Mouse (Mus musculus) heart, embryonic 16.5 days (tissue): ENCODE results near the gene Klf12. TPM values are rescaled to one million over a fixed set of nuclear protein-coding genes. Genes with fewer than 3 reads are reported as not detected.

Experiments used
- ATAC-seq: fragments of 200-750 bp; cut with Nextera tagmentation; replicated peaks from 2 replicates; pipeline ENCODE4 v1.8.0; 2017; ENCODE audit warnings: moderate number of reproducible peaks; ENCODE audit not compliant: insufficient read depth, low FRiP score; ENCODE audit errors: extremely low read depth
- H3K27ac ChIP-seq: fragments of 300-500 bp; sonication (generic); 2 replicates; pipeline ENCODE4 v1.5.1; 2014; ENCODE audit warnings: mild to moderate bottlenecking, low read length, control low read depth, moderate library complexity
- H3K27me3 ChIP-seq: fragments of 300-500 bp; sonication (generic); 2 replicates; pipeline ENCODE4 v1.6.1; 2014; ENCODE audit warnings: low read length, mixed read lengths; ENCODE audit not compliant: control insufficient read depth, insufficient read depth
- H3K36me3 ChIP-seq: fragments of 300-500 bp; sonication (generic); 2 replicates; pipeline ENCODE4 v1.6.1; 2014; ENCODE audit not compliant: control insufficient read depth, insufficient read depth
- H3K4me1 ChIP-seq: fragments of 300-500 bp; sonication (generic); 2 replicates; pipeline ENCODE4 v1.6.1; 2014; ENCODE audit warnings: low read length, mixed read lengths; ENCODE audit not compliant: control insufficient read depth, insufficient read depth
- H3K4me2 ChIP-seq: fragments of 300-500 bp; sonication (generic); 2 replicates; pipeline ENCODE4 v1.6.1; 2014; ENCODE audit warnings: low read depth, mild to moderate bottlenecking, control low read depth, low read length
- H3K4me3 ChIP-seq: fragments of 300-500 bp; sonication (generic); 2 replicates; pipeline ENCODE4 v1.5.1; 2014; ENCODE audit warnings: mild to moderate bottlenecking, control low read depth, low read length
- H3K9ac ChIP-seq: fragments of 300-500 bp; sonication (generic); 2 replicates; pipeline ENCODE4 v1.6.1; 2014; ENCODE audit warnings: low read length, control low read depth
- H3K9me3 ChIP-seq: fragments of 300-500 bp; sonication (generic); replicated peaks from 2 replicates; pipeline ENCODE4 v1.6.1; 2016; ENCODE audit warnings: low read length; ENCODE audit not compliant: control insufficient read depth
- WGBS: fragments of 180-500 bp; shearing (Covaris S2); extraction: QIAGEN DNeasy Blood & Tissue Kit; methylation state at CpG from one replicate; pipeline ENCODE4 v1.1.7; 2014; 5-methylcytosine and 5-hydroxymethylcytosine counted together
- polyA plus RNA-seq: library from polyadenylated mRNA; unstranded; fragments of >200 nt; fragmentation: Nextera tagmentation; extraction: Ambion mirVana; gene quantifications from 2 replicates; pipeline ENCODE4 v1.2.1, GENCODE M21; 2015

Gene Klf12
- polyA plus RNA-seq: 5.9 and 6.3 TPM in 2 replicates

GRCm38 (mm10) chr14:100284119-100284860 lies at the start of gene Klf12:
Gene Klf12, minus strand, starts transcription at chr14:100284679.
- H3K9ac ChIP-seq: peak within 1 kb of the TSS; percentile 73
- peak within 1 kb of the TSS; percentile 81 for H3K4me3 ChIP-seq
- H3K4me1 ChIP-seq: peaks cover 13% of the 10 kb centered on the region; the same call in 1 of the 2 replicates
- H3K36me3 ChIP-seq: no peaks in the 10 kb centered on the region
- peak; percentile 80 for ATAC-seq
- H3K27me3 ChIP-seq: no peaks in the 10 kb centered on the region
- 0 out of 2 replicates have a peak, but pooled peaks cover 3% of the 10 kb centered on the region for H3K9me3 ChIP-seq
- H3K27ac ChIP-seq: peak within 1 kb of the TSS; percentile 78
- under 1% methylated on average over 36 of the region's 40 CpGs for WGBS
- peak within 1 kb of the TSS; percentile 97 for H3K4me2 ChIP-seq

DNA sequence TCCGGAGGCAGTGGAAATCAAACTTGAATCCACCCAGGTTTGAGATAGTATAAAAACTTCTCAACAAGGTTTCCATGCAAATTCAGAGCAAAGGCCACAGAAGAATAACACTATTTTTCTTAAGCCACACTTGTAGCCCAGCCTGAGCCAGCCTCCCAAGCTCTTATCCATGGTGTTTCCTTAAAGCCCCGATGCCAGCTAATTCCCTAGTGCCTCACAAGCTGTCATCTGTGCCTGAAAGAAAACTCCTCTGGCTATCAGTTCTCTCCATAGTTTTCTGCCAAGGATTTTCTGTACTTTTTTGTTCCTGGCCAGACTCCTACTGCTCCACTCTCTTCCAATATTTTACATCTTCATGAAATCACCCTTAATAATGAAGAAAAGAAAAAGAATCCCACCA lies 48.9 kb upstream of the Klf12 start:
- no peak for ATAC-seq
- Histone ChIP-seq H3K4me2 (no peak overlapping the region), H3K4me1 (no peaks in the 10 kb centered on the region), H3K27me3 (no peaks in the 10 kb centered on the region), H3K36me3 (no peaks in the 10 kb centered on the region), H3K27ac (no peak overlapping the region), H3K9me3 (no peaks in the 10 kb centered on the region), H3K9ac (no peak overlapping the region), H3K4me3 (no peak overlapping the region)
- 58% methylated on average over 2 of the region's 2 CpGs for WGBS

GRCm38 (mm10) chr14:100328602-100329276 lies 44.3 kb upstream of the Klf12 start:
- 64% methylated on average over 6 of the region's 6 CpGs for WGBS
- H3K27ac ChIP-seq: no peak overlapping the region

DNA sequence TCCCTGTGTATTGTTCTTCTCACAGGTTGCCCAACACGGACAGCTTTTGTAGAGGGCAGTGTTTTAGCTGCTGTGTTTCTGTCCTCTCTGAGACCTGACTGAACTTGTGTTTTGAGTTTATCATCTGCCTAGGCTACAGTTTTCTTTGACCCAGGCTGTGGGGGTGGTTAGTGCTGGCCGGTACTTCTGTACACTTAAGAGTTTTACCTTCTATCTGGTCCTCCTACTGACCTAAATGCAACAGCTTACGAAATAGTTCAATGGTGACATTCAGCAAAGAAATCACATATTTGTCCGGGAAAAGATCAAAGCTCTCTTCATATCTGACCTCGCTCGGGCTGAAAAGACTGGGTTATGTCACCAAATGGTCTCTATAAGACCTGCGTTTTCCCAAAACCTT lies 39.8 kb upstream of the Klf12 start:
- Histone ChIP-seq H3K4me1 (no peaks in the 10 kb centered on the region), H3K4me2 (no peak overlapping the region), H3K9ac (no peak overlapping the region), H3K36me3 (no peaks in the 10 kb centered on the region), H3K4me3 (no peak overlapping the region), H3K9me3 (peaks cover 2% of the 10 kb centered on the region), H3K27me3 (no peaks in the 10 kb centered on the region), H3K27ac (no peak overlapping the region)
- 80% methylated on average over 7 of the region's 7 CpGs for WGBS
- no peak for ATAC-seq

More at GRCm38 (mm10) chr14:100328602-100329276, 44.3 kb upstream of the Klf12 start:
- ATAC-seq: no peak
- H3K4me1 ChIP-seq: no peaks in the 10 kb centered on the region
- H3K4me2 ChIP-seq: no peak overlapping the region
- H3K9me3 ChIP-seq: no peaks in the 10 kb centered on the region
- no peak overlapping the region for H3K9ac ChIP-seq
- H3K36me3 ChIP-seq: no peaks in the 10 kb centered on the region
- H3K4me3 ChIP-seq: no peak overlapping the region
- H3K27me3 ChIP-seq: no peaks in the 10 kb centered on the region

DNA sequence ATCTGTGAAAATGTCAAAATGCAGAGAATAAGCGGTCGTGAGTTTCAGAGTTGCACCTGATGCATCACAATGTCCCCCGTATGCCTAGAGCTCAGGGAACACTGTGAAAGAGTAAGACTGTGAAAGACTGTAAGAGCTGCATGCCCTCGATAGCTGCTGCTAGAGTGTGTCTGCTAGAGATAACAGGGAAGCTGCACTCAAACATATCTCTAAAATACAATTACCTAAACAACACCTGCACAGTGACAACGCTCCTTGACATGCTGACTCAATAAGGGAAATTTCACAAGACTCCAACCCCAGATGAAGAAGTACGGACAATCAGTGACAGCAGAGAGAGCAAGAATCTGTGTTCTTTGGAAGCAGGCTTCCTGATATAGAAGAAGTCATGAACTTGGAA lies 37.5 kb upstream of the Klf12 start:
- 79% methylated on average over 6 of the region's 6 CpGs for WGBS
- Histone ChIP-seq H3K9ac (no peak overlapping the region), H3K9me3 (peaks cover 2% of the 10 kb centered on the region), H3K36me3 (no peaks in the 10 kb centered on the region), H3K4me2 (no peak overlapping the region), H3K4me3 (no peak overlapping the region), H3K27ac (no peak overlapping the region), H3K4me1 (no peaks in the 10 kb centered on the region), H3K27me3 (no peaks in the 10 kb centered on the region)
- ATAC-seq: no peak

DNA sequence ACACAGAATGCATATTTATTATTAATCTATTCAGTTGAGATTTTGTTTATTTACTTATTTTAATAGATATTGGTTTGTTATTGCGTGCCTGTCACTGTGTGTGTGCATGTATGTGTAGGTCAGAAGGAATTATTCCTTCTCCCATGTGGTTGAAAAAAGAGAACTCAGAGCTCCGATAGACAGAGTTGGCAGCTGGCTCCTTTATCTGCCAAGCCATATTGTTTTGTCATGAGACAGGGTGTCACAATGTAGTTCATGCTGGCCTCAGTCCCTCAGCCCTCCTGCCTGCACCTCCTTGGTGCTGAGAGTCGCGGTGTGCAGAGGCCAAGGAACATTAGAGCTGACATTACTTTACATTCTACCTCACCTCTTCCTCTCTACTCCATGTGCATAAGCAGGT lies 32.3 kb upstream of the Klf12 start:
- Histone ChIP-seq H3K4me3 (no peak overlapping the region), H3K27ac (no peak overlapping the region), H3K9ac (no peak overlapping the region), H3K27me3 (no peaks in the 10 kb centered on the region), H3K36me3 (no peaks in the 10 kb centered on the region), H3K4me1 (no peaks in the 10 kb centered on the region; the same call in 1 of the 2 replicates), H3K4me2 (no peak overlapping the region), H3K9me3 (no peaks in the 10 kb centered on the region)
- 55% methylated on average over 4 of the region's 4 CpGs for WGBS
- ATAC-seq: no peak

DNA sequence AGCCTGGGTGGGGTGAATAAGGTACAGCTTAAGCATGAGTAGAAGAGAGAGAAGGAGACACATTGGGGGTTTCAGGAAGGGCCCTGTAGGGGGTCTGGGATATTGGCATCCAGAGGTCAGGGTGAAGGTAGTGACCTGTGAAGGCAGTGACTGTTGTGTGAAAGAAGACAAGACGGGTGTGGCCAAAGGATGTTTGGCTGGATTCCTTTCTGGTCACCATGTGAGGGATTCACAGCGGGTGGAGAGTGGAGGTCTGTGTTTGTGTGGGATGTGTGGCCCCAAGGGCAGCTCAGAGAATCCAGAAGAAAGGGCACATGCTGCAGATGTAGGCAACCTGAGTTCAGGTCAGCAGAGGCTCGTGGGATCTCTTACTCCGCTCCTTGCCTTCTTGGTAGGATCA lies 29.6 kb upstream of the Klf12 start:
- H3K27ac ChIP-seq: no peak overlapping the region
- ATAC-seq: no peak
- no peak overlapping the region for H3K9ac ChIP-seq
- no peak overlapping the region for H3K4me3 ChIP-seq
- WGBS: 80% methylated on average over 4 of the region's 4 CpGs
- no peak overlapping the region for H3K4me2 ChIP-seq
- H3K36me3 ChIP-seq: no peaks in the 10 kb centered on the region
- H3K27me3 ChIP-seq: no peaks in the 10 kb centered on the region
- H3K4me1 ChIP-seq: no peaks in the 10 kb centered on the region; the same call in 1 of the 2 replicates
- H3K9me3 ChIP-seq: no peaks in the 10 kb centered on the region

DNA sequence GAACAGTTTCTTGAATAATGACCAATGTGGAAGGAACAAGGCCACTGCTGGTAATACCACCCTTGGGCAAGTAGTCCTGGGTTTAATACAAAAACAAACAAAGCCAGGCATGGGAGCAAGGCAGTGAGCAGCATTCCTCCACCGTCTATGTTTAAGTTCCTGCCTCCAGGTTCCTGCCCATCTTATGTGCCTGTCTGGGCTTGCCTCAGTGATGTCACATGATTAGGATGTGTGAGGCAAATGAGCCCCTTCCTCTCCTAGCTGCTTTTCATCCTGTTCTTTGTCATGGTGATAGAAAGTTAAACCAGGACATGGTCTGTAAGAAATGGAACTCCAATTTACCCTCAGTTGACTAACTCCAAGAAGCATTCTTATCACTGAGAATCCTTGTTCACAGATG lies 16.4 kb upstream of the Klf12 start:
- Histone ChIP-seq H3K27me3 (no peaks in the 10 kb centered on the region), H3K27ac (no peak overlapping the region), H3K4me3 (no peak overlapping the region), H3K4me2 (no peak overlapping the region), H3K9ac (no peak overlapping the region), H3K36me3 (no peaks in the 10 kb centered on the region), H3K4me1 (no peaks in the 10 kb centered on the region), H3K9me3 (no peaks in the 10 kb centered on the region)
- 74% methylated on average over 1 of the region's 1 CpGs for WGBS
- ATAC-seq: no peak

DNA sequence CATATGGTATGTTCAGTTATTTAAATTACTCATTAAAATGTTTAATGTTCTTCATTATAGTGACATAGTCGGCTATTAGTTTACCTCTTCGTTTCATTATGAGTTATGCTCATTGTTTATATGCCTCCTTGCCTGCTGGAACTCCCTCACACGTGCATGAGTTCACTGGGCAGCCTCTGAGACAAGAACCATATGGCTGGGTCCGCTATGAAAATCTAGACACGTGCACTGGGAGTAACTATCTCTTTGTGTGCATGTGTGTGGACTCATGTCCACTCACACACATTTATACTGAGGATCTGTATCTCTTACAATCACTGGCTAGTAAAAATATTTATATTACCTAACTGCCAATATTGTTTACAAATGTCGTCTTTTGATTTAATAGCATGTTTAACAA lies 14.4 kb upstream of the Klf12 start:
- WGBS: 66% methylated on average over 6 of the region's 6 CpGs
- H3K4me2 ChIP-seq: no peak overlapping the region
- no peak overlapping the region for H3K9ac ChIP-seq
- no peak for ATAC-seq
- H3K27me3 ChIP-seq: no peaks in the 10 kb centered on the region
- no peak overlapping the region for H3K27ac ChIP-seq
- H3K4me3 ChIP-seq: no peak overlapping the region
- no peaks in the 10 kb centered on the region for H3K4me1 ChIP-seq
- no peaks in the 10 kb centered on the region for H3K9me3 ChIP-seq
- no peaks in the 10 kb centered on the region for H3K36me3 ChIP-seq
